Mouse (Mus musculus): ENCODE data around the gene B4galt4. TPM values are rescaled to one million over a fixed set of nuclear protein-coding genes. Genes with fewer than 3 reads are reported as not detected.
"Not testable (repeated sequence)": the region's sequence is repeated elsewhere in the genome, so short reads cannot be mapped to it uniquely, and the experiment has no call there.

Gene B4galt4
- polyA plus RNA-seq, 2 experiments from 2014 or later: 11.7 to 11.9 TPM

DNA sequence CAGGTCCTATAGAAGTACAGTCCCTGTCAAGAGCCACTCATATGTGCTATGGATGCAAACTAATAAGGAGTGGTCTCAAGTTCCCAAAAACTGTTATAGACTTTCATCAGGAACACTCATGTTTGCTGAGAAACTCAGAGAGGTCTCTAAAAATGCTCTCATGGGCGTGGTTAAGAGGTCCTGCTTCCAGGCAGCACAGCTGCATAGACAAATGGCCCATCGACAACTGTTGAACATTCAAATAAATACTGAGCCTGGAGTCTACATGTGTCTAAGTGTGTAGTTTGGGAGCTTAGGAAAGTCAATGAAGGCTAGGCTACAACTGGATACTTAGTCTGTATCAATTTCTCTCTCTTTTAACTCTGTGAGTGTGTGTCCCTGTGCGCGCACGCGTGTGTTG lies 29.1 kb downstream of the B4galt4 start:
- ATAC-seq: no peak

DNA sequence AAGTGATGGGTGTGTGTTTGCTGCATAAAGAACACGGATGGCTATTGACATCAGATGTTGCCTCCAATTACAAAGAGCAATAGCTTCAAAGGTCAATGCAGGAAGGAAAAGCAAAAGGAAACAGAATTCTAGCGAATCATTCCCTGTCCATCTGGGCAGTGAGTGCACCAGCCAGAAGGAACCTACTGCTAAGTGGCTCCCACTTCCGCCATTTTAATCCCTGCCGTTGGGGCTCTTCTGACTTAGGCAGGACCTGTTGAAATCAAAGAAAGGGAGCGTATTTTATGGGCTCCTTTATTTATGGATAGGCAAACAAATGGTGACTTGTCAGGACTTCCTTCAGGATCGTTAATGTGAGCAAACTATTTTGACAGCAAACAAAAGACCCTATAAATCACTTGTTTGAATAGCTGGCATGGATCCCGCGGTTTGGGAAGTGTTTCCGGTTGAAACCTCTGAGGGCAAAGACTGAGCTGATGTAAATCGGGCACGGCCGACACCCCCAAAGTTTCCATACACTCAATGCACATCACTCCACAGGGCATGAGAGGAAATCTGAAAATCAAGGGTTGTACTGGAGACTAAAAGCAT lies 30.9 kb downstream of the B4galt4 start:
- ATAC-seq: no peak

DNA sequence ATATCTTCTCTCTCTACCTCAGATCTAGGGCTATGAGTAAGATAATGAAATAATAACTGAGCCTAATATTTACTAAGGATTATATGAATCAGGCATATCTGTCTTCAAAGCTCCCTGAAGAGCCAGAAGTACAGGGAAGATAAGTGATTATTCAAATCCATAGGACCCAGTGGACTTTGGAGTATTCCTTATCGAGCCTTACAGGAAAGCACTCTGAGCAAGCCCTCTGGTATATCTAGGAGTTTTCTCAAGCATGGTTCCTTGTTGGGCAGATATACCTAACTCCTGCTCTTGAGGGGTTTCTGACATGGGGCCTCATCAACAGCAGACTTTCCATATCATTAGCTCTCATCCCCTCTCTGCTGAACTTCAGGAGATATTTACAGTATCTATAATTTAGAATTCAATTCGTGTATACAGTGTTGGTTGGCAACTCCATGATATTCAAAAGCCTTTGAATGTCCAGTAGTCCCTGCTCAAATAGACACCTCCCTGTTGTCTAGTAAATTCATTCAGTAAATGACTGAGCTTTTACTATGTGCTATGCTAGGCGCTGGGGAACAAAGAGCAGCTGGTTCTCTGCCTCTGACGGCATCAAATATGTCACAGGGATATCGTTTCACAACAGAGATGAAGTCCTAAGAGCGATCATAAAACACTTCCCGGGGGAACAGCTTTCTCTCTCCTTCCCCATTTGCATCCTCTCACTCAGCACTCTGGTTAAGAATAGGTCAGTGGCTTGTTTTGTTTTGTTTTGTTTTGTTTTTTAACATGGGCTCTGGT lies 33.1 kb downstream of the B4galt4 start:
- ATAC-seq: no peak

DNA sequence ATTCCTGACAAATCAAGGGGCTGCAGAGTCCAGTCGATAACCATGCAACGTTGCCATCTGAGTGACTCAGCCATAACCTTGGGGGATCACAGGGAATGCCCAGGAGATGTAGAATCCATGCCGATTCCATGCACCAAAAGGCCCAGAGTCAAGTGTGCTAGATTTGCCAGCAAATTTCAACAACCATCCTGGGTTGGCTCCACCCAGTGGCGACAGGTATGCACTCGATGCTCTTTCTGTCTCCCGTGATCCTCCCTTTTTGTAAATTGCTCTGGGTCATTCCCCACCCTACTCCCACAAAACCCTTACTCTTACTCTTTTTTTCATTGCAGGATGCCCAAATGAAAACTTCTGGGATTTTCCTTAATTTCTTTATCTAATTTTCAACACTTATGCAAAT lies 34.3 kb downstream of the B4galt4 start:
- no peak for ATAC-seq

DNA sequence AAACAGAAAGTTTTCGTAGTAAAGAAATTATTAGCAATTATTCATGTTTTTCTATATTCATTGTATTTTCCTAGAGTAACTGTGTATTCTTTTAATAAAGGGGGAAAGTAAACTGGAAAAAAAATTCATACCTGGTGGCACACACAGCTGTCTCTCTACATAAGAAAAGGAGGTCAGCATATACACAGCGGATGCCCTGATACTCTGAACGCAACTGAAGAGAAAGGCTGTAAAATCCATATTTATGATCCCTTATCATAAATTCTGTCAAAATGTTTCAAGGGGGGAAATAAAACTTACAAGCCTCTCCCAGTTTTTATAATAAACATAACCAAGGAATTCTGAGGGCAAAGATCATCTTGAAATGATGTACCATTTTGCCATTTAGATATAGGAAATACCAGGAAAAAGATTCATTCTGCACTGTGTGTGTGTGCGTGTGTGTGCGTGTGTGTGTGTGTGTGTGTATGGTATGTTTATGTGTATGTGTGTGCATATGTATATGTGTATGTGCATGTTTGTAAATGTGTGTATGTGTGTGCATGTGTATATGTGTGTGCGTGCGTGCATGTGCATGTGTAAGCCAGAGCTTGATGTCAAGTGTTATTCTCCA lies 39.0 kb downstream of the B4galt4 start:
- no peak for ATAC-seq

DNA sequence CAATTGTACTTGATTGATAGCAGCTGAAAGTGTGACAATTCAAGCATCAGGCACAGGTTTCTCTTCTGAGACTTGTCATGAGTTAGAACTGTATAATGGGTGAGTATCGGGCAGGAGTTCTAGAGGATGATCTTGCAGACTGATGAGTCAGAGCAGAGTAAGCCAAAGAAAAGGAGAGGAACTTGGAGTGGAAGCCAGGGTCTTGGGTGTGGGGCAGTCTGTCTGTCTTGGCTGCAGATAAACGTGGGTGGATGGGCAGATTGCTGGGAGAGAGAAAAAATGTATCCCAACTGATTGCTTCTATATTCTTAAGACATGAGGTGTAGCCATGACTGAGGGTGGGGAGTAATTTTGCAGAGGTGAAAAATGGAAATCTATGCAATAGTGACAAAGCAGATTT lies 39.9 kb downstream of the B4galt4 start:
- ATAC-seq: no peak

DNA sequence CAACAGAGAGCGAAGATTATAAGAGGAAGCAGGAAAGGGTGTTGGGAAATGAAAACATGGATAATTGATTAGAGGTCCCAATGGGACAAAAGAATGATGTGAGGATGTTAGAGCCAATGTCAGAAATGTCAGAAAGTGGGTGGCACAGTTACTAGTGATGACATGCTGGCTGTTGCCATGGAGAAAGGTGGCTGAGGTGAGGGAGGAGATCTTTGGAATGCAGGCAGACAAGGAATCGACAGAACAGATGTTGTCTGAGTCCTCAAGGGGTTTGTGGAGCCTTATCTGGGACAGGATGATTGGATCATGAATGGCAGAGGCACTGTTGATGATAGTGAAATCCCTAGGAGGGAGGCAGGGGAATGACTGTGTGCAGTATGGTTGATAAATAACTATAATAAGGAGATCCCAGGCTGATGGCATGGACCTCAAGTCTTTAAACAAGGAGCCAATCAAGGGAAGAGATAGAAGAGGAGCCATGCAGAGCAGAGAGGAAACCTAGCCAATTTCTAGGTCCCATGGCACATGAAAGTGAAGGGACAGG lies 40.5 kb downstream of the B4galt4 start:
- ATAC-seq: no peak

DNA sequence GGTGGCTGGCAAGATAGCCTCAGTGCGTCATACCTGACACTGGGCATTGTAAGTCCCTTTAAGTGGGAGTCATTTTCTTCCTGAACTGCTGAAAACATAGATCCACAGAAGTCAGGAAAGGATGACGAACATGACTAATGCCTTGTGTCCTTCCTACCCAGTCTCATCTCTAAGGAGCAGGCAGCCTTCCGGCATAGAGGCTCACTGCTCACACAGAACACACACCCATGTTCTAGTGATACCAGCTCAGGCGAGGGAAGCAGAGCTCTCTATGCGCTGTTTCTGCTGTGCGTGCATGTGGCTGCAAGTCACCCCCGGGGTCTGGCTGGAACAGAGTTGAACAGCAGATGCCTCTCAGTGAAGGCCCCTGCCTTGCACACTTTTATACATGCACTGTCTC lies 43.2 kb downstream of the B4galt4 start:
- no peak for ATAC-seq

DNA sequence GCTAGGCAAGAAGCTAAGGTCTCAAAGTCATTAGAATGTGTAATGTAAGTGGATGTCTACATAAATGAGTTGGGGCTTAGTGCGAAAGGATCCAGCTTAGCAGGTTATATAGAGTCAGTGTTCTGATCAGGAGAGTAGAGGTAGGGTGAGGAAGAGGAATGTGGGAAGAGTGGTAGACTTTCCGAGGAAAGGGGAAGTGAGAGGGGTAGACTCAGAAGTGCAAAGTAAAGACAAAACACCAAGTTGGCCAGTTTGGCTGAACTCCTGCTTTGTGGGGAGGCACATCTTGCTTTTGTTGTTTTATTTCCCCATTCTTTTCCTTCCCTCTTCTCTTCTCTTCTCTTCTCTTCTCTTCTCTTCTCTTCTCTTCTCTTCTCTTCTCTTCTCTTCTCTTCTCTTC lies 47.0 kb downstream of the B4galt4 start:
- ATAC-seq: no peak

DNA sequence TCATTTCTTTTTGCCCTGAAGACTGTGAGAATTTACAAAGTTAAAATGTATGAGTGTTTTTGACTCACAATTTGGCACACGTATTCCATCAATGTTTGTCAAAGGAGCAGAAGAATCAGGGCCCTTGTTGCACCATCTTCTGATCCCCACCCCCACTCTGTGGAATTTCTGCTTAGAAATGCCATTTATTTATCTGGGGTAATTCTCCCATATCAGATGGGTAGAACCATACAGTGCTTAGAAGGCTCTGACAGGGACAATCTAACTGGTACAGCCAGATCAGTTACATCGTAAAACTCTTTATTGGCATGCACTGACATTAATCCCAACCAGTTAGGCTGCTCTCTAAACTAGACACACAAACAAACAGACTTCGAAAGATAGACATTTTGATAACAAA lies 47.9 kb downstream of the B4galt4 start:
- ATAC-seq: no peak

DNA sequence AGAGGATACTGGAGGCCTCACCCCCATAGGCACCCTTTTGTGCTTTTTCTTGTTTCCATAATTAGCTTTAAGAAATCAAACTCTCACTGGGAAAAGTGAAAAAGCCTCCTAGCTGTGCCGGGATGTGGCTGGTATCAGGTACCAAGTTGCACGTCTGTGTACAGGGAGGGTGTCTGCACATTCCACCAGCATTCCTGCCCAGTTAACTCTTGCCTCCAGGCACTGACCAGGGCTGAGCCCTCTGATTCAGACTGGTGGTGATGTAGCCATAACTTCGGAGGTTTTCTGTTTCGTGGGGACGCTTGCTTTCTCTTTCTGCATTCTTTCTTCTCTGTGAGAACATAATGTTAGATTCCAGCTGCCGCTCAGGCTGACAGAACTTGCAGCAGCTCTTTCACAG lies 51.1 kb downstream of the B4galt4 start:
- no peak for ATAC-seq

DNA sequence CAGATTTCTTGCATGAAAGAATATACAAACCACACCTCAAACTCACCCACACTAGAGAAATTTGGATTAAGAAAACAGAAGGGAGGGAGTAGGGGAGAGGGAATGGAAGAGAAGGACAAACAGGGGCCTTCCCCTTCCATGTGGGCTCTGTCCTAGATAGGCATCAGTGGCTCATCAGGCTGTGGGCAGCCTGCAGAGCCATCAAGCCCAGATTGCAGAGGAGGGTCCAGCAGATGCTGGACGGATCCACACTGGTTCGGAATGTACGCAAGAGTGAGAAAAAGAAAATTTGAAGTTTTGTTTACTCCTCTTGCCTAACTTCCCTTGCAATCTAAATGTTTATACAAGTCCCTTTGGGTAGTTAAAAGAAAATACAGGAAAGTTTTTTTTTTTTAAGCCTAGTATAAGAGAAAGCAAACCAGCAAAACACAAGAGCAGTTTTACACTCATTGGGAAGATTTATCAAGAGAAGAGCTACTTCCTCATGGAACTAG lies 56.9 kb downstream of the B4galt4 start:
- no peak for ATAC-seq

DNA sequence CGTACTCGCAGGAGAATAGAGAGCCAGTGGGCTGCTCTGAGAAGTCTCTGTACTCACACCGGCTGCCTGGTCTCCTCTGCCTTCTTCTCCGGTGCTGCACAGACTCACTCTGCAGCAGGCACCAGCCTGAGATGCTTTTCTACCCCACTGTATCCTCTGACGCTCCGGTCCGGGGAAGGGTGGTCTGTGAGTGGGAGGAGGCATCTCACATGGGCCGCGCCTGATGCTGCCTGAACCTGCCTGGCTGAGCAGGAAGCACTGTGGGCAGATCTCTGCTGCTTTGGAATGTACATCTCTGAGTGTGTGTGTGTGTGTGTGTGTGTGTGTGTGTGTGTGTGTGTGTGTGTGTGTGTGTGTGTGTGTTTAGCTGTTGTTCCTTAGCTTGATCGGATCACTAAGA lies 58.0 kb downstream of the B4galt4 start, which contains the start of gene Upk1b:
TSS of gene Upk1b (minus strand) at position 238 of the 400 bp plus-strand sequence.
- no peak for ATAC-seq

DNA sequence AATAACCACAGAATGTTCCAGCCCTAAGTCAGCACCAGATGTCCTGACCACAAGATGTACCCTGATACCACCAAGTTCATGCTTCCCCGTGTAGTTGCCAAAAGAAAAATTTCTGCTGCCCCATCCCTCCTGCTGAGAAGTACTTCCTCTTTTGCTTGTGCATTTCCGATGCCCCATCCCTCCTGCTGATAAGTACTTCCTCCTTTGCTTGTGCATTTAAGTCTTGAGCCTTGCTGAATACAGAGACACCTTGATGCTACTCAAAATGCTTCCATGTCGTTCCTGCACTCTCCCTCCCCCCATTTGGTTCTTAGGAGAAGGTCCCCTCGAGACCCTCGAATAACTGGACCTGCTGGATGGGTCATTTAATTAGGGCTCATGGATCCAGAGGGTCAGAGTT lies 65.7 kb downstream of the B4galt4 start:
- ATAC-seq: not testable (repeated sequence)

DNA sequence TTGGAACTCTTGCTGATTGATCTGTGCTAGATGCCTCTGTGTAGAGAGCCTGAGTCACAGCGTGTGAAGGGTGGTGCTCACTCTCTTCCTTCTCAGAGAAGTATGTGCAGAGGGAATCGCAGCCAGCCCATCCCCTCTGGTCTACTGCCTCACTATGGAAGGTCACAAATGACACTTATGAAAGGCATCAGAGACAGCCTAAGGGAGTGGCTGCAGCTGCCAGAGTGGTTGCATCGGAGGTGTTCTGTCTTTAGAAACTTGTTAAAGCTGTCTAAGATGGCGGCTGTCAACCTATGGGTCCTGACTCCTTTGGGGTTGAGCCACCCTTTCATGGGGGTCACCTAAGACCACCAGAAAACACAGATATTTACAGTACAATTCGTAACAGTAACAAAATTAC lies 68.1 kb downstream of the B4galt4 start:
- ATAC-seq: no peak

DNA sequence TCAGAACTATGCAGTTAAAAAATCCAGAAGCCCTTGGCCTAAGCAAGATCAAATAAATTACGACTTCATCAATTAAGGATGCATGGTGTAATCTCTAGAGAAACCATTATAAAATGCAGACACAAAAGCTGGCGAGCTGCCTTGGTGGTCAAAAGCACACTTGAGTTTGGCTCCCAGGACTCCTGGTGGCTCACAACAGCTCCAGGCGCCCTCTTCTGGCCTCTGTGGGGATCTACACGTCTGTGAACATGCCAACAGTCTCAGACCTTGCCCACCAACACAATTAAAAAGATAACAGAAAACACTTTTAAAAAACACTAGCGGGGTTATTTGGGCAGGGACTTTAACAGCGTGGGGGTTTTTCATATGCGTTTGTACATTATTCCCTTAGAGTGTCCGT lies 70.5 kb downstream of the B4galt4 start:
- peak; percentile 69 for ATAC-seq

Other genes with a start within 250 kb of the B4galt4 start
- gene Timmdc1, start 219.6 kb upstream of the B4galt4 start, polyA plus RNA-seq (2017; shearing (Covaris generic)): 10 to 100 TPM; 11.4 to 15.4 TPM
- gene Poglut1, start 192.0 kb upstream of the B4galt4 start, polyA plus RNA-seq (2017; shearing (Covaris generic)): 10 to 100 TPM; 32.4 to 38.7 TPM
- gene Tmem39a, start 183.6 kb upstream of the B4galt4 start, polyA plus RNA-seq (2017; shearing (Covaris generic)): 10 to 100 TPM; 33.5 to 37.3 TPM
- gene Arhgap31, start 29.0 kb upstream of the B4galt4 start, polyA plus RNA-seq (2017; shearing (Covaris generic)): 10 to 100 TPM; 19.6 to 19.9 TPM
- not detected for gene Upk1b, start 58.1 kb downstream of the B4galt4 start, polyA plus RNA-seq (2017; shearing (Covaris generic))
- not detected for gene 4930435E12Rik, start 86.5 kb downstream of the B4galt4 start, polyA plus RNA-seq (2017; shearing (Covaris generic))
- under 1 TPM in 1 of 2 experiments, not detected in 1; 0.28 TPM for gene Igsf11, start 150.4 kb downstream of the B4galt4 start, polyA plus RNA-seq (2017; shearing (Covaris generic))